Mouse (Mus musculus) embryonic stem cell, embryonic (primary cell): ENCODE data around the gene Cux1.

Source experiments
- CTCF ChIA-PET, 4 experiments: fragments of 300-600 bp in 2 of 4; fragments of 350-600 bp in 2 of 4; sonication (Branson Sonifier 250); formaldehyde crosslinking; loops; one replicate each; lab custom pipeline; 2022; ENCODE audit warnings: inconsistent platforms in 2 of 4; lab: Charles Lee
- POLR2A ChIA-PET, 4 experiments: fragments of 300-600 bp in 2 of 4; fragments of 350-600 bp in 2 of 4; sonication (Branson Sonifier 250); formaldehyde crosslinking; loops; one replicate each; lab custom pipeline; 2022; ENCODE audit warnings: antibody characterized with exemption in 4 of 4, inconsistent platforms in 1 of 4; lab: Charles Lee

Cux1 gene

DNA sequence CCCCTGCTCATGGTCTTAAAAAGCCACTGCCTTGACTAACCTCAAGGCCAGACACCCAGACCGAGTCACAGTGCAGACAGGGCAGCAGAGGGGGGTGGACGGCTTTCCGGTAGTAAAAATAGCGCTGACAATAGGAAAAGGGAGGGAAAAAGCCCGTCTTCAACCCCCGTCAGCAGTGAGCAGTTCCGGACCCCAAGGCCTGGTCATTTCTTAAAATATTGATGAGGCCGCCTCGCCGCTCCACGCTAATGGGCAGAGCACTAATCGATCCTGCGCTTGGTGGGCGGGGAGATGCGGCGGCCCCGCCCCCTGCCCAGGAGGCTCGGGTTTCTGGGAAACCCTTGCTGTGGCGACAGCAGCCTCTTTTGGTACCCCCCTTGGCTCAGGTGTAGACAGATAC lies 329.7 kb downstream of the Cux1 start:
- ChIA-PET CTCF (interaction anchor here in 2 of 4 experiments (0.6 to 1.1 kb wide), 5 partner anchors 13 to 313 kb away, joined by 3 to 6 read pairs (median 3); no protein-coding TSS in a partner anchor), POLR2A (interaction anchor here in 1 of 4 experiments (1.2 kb wide), 1 partner anchor 64 kb away, joined by 3 read pairs; no protein-coding TSS in a partner anchor)

DNA sequence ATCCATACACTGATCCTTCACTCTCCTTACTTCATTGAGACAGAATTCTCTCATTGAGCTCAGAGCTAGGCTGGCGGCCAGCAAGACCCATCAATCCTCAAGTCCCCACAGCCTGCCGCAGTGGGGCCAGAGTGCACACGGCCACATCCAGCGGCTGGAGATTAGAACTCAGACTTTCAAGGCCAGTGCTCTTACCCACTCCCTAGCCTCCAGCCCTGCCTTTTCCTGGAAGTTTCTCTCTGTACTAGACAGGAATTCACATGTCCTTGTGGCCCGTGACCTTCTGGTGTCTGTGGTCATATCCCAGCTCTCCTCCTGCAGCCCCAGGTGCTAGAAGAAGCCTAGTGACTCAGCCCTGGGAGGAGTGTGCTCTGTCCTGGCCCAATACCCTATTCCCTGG lies 330.7 kb downstream of the Cux1 start:
- ChIA-PET CTCF (interaction anchor here in 1 of 4 experiments (1.1 kb wide), 1 partner anchor 16 kb away, joined by 3 read pairs; no protein-coding TSS in a partner anchor), POLR2A (interaction anchor here in 1 of 4 experiments (0.6 to 1.2 kb wide), 2 partner anchors 63 to 483 kb away, joined by 3 read pairs; no protein-coding TSS in a partner anchor)

DNA sequence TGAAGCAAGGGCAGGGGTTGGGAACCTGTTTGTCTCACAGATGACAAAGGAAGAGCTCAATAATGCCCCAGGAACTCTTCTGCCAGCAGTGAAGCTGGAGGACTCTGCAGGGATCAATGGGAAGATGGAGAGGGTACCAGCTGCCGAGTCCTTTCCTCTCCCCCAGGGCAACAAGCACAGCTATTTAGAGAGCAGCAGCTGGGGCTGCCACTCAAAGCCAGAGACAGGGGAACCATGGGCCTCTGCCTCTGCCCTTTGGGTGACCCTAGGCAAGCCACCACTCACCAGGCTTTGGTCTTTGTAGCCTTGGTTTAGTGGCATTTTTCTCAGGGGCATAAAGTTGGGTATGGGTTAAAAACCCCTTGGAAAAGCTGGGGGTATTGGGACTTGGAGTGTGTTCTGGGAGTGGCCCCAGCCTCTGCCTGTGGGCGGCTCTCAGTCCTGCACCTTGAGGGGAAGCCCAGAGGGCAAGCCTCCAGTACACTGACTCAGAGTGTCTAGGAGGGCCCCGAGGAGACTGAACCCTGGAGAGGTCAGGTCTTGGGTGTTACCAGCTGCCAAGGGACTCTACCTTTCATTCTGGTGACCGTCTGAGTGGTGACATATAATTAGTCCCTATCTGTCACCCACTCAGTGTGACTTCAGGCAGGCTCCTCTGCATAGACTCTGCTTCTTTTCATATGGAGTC lies 336.8 kb downstream of the Cux1 start:
- POLR2A ChIA-PET: interaction anchor here in 2 of 4 experiments (0.5 to 1.8 kb wide), 3 partner anchors 14 to 315 kb away, joined by 3 to 6 read pairs (median 5); no protein-coding TSS in a partner anchor
- CTCF ChIA-PET: interaction anchor here in 1 of 4 experiments (1.4 kb wide), 1 partner anchor 20 kb away, joined by 5 read pairs; no protein-coding TSS in a partner anchor

DNA sequence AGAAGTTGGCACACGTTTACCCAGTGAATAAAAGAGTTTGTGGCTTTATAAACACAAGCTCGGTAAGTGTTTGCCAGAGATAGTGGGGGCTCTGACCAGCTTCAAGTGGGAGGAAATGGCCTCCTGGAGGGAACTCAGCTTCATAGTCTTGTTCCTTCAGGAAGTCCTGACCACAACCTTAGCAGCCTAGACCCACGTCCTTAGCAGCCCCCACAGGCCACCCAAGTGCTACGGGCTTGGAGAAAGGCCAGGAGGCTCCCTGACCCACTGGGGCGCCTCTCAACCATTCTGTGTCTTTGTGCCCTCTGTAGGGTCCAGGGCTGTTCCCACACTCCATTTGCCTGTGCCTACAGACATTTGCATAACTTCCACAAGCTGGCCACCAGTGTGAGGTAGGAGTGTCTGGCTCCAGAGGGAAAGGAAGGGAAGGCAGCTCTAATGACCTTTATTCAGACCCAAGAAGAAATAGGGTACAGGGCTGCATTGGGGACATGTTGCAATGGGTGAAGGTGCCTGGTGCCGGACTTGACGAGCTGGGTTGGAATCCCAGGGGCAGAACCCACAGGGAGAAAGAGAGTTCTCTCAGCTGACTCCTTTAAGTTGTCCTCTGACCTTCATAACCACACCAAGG lies 340.9 kb downstream of the Cux1 start:
- ChIA-PET POLR2A (no interaction called here), CTCF (interaction anchor here in 3 of 4 experiments (0.5 to 1.5 kb wide), 5 partner anchors 26 to 913 kb away, joined by 3 to 4 read pairs (median 3); no protein-coding TSS in a partner anchor)

DNA sequence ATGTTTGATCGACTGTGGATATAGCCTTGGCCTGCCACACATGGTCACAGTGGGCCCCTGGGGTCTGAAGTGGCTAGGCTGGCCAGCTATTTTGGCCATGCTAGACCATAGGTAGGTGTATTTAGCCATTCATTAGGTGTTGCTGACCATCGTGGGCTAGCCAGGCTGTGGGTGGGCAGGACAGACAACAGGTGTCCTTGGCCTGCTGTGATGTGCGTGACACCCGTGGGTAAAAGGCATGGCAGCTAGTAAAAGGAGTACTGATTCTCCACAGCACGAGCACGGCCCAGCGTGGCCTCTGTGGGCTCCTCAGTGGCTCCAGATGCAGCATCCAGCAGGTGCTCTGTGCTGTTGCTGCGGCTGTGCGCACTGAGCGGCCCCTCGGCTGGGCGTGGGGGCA lies 348.7 kb downstream of the Cux1 start:
- ChIA-PET POLR2A (interaction anchor here in 1 of 4 experiments (0.8 to 1.5 kb wide), 3 partner anchors 10 to 28 kb away, joined by 3 to 4 read pairs (median 3); partner anchors contain the start of gene Sh2b2), CTCF (interaction anchor here in 1 of 4 experiments (0.8 to 2.2 kb wide), 3 partner anchors 17 to 34 kb away, joined by 3 to 8 read pairs (median 3); no protein-coding TSS in a partner anchor)

DNA sequence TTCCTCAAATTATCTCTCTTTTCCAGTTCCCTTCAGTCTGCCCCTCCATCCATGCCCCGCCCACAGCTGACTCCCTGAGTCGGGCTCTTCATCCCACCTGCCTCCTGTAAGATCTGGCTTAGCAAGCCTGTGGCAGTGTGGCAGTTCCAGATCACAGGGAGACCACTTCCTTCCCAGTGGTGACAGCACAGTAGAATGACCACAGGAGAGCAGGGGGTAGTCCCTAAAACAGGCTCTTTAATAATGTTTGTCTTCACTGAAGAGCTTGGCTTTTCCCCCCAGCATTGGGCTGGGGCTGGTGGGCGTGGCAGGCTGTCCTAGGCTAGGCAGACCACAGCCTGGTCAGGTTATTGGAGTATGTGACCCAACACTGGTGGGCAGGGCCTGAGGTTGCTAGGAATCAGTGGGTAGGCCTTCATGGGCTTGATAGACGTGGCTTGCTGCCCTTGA lies 349.3 kb downstream of the Cux1 start:
- POLR2A ChIA-PET: interaction anchor here in 2 of 4 experiments (0.8 to 1.5 kb wide), 5 partner anchors 9 to 28 kb away, joined by 3 to 4 read pairs (median 4); partner anchors contain the start of gene Sh2b2 (in 1 of the 2)

DNA sequence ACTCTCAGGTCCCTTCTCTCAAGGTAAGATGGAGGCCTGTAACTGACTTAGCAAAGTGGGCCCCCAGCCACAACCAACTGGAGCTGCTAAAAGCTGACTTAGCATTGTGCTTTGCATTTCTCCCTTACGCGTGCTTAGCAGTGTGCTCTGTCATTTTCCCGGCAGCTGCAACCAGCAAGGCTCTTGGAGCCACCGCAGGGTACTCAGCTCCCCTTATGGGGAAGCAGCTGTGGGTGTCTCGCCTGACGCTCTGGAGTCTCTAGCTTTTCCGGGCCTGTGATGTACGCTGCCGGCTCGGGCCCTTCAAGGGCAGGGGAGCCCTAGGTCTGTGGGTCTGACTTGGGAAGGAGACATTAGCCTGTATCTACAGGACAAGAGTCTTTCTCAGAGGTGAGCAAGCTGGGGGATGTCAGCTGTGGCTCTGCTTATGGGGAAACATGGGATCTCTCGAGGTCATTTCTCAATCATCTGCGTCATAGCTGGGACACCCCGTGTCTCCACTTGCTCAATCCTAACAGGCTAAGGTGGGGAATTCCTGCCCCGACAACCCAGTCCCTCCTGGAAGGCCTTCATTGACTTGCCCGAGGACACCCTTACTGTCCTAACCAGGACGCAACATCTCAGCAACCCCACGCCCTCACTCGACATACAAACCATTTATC lies 350.2 kb downstream of the Cux1 start:
- CTCF ChIA-PET: interaction anchor here (0.5 to 2.2 kb wide), 5 partner anchors 15 to 560 kb away, joined by 4 to 14 read pairs (median 7); no protein-coding TSS in a partner anchor
- POLR2A ChIA-PET: interaction anchor here in 3 of 4 experiments (0.5 to 1.6 kb wide), 7 partner anchors 16 to 36 kb away, joined by 3 to 5 read pairs (median 4); partner anchors contain the start of genes Prkrip1 (in 1 of the 3) and Sh2b2 (in 1 of the 3)

More for the DNA sequence above, 349.3 kb downstream of the Cux1 start:
- CTCF ChIA-PET: interaction anchor here in 3 of 4 experiments (0.5 to 2.2 kb wide), 5 partner anchors 15 to 35 kb away, joined by 3 to 8 read pairs (median 4); no protein-coding TSS in a partner anchor

DNA sequence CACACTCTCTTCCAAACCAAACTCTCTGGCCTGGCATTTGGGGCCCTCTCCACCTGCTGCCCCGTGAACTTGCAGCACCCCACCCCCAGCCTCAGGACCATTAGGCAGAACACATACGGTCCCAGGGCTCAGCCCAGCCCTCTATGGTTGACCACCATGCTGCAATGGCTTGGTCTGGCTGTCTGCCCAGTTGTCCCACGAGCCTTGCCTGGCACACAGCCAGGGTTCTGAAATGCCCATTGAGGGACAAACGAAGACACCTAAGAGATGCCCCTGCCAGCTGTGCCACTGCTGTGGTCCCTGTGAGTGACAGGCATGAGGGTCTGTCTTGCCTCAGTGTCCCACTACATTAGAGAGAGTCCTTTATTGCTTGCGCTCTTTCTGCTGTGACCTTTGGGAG lies 351.3 kb downstream of the Cux1 start:
- ChIA-PET CTCF (interaction anchor here (0.6 to 1.7 kb wide), 9 partner anchors 15 to 628 kb away, joined by 3 to 6 read pairs (median 4); no protein-coding TSS in a partner anchor), POLR2A (interaction anchor here in 1 of 4 experiments (1.1 to 1.6 kb wide), 2 partner anchors 17 to 37 kb away, joined by 4 read pairs; partner anchors contain the start of gene Prkrip1)

DNA sequence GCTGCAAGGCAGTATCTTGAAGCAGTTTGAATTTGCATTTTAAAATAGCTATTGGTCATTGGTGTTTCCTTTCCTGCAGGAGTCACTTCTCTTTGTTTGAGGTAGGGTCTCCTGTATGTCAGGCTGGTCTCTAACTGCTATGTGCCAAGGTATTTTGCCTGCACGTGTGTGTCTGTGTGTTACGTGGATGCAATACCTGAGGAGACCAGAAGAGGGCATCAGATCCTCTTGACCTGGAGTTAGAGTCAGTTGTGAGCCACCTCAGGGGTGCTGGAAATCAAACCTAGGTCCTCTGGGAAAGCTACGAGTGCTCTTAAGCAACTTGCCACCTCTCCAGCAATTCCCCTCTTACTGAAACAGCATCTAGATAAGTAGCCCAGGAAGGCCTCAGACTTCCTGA lies 352.1 kb downstream of the Cux1 start:
- ChIA-PET CTCF (interaction anchor here in 2 of 4 experiments (0.6 to 1.7 kb wide), 6 partner anchors 15 to 487 kb away, joined by 3 to 11 read pairs (median 4); no protein-coding TSS in a partner anchor), POLR2A (interaction anchor here in 1 of 4 experiments (0.7 to 1.3 kb wide), 5 partner anchors 23 to 1540 kb away, joined by 3 to 4 read pairs (median 3); no protein-coding TSS in a partner anchor)

DNA sequence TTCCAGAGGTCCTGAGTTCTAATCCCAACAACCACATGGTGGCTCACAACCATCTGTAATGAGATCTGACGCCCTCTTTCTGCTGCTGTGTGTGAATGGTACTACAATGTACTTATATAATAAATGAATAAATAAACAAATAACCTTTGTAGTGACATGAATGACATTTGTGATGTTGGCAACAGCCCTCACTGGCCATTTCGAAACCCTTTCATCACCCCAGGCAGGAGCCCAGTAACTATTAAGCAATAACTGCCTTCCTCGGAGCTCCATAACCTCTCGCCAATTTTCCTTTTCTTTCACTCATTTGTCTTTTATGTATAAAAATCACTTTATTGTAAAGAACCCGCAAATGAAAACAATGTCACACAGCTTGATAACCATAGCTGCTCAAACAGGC lies 353.6 kb downstream of the Cux1 start:
- ChIA-PET CTCF (interaction anchor here in 1 of 4 experiments (1.0 kb wide), 1 partner anchor 39 kb away, joined by 3 read pairs; no protein-coding TSS in a partner anchor), POLR2A (no interaction called here)

DNA sequence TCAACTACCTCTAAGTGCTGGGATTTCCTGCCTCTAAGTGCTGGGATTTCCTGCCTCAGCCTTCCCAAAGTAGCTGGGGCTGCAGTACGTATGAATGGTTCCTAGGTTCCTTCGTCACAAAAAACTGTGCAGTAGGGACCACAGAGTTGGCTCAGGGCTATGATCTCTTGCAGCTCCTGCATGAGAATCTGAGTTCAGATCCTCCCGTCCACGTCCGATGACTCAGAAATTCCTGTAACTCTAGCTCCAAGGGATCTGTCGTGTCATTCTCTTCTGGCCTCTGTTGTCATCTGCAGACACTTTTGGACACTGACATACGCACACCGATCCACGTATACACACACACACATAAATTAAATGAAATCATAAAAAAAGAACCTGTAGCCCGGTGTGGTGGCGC lies 354.6 kb downstream of the Cux1 start:
- POLR2A ChIA-PET: interaction anchor here in 1 of 4 experiments (0.6 kb wide), 1 partner anchor 118 kb away, joined by 4 read pairs; no protein-coding TSS in a partner anchor
- CTCF ChIA-PET: interaction anchor here in 1 of 4 experiments (0.9 kb wide), 1 partner anchor 40 kb away, joined by 4 read pairs; no protein-coding TSS in a partner anchor

DNA sequence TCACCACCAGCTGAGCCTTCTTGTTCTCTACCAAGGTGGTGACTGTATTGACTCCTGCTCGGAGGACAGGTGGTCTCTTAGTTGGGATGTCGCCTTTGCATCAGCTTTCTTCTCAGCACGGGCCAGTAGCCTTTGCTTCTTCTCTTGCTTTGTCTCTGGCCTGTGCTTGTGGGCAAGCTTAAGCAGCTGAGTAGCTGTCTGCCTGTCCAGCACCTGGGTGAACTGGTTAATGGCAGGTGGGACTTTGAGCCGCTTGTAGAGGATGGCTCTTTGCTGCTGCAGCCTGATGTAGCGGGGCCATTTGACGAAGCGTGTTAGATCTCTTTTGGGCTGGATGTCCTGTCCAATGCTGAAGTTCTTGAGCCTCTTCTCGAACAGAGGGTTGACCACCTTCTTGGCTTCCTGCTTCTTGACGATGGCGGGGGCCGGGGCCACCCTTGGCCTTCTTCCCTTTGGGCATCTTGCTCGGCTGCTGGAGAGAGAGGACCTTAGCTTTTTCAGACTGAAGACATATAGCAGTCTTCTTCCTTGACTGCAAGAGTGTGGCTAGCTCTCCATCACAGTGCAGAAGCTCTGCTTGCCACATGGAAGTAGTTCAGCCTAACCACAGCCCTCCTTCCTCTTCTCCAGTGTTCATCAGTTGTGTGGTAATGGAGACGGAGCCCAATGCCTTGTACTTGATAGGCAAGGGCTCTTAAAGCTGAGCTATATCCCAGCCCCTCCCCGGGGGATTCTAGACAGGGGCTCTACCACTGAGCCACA lies 355.8 kb downstream of the Cux1 start:
- CTCF ChIA-PET: interaction anchor here in 3 of 4 experiments (0.6 to 1.5 kb wide), 4 partner anchors 10 to 41 kb away, joined by 3 to 4 read pairs (median 3); no protein-coding TSS in a partner anchor
- POLR2A ChIA-PET: interaction anchor here in 1 of 4 experiments (0.7 to 2.2 kb wide), 4 partner anchors 9 to 43 kb away, joined by 3 to 7 read pairs (median 3); partner anchors contain the start of gene Prkrip1

DNA sequence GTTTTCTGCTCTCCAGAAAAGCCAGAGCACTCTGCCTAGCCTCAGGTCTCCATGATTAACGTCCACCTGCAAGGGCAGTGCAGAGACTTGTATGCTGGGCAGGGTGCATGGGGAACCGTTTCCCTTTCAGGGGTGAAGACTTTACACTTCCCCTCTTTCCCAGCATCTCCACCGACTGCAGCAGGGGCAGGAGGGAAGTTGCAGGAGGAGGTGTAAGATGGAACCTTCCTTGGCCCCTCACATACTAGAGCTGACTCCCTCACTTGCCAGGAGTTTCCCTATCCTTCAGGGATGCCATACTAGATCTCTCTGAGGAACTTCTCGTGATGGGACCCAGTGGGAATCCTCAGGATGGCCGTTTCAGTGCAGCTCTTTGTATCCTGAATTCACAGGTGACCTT lies 356.7 kb downstream of the Cux1 start:
- CTCF ChIA-PET: interaction anchor here in 2 of 4 experiments (0.6 to 1.5 kb wide), 4 partner anchors 9 to 573 kb away, joined by 3 to 4 read pairs (median 3); no protein-coding TSS in a partner anchor
- POLR2A ChIA-PET: interaction anchor here in 2 of 4 experiments (0.6 to 2.2 kb wide), 2 partner anchors 11 to 12 kb away, joined by 3 to 7 read pairs; partner anchors contain the start of gene Prkrip1 (in 1 of the 2)

DNA sequence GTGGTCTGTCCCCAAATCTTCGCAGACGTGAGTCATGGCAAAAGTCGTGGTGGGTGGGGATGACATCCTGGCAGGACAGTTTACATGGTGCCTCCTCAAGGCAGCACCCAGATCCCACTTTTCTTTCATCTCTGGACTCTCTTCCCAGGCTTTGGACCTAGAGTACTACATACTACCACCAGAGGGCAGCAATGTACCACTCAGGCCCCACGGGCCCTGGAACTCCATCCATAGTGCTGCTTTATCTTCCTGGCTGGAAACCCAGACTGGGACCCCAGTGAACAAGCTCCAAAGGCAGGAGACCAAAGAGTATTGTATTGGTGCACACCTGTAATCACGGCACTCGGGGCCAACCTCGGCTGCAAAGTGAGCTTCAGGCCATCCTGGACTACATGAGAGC lies 365.5 kb downstream of the Cux1 start:
- ChIA-PET POLR2A (interaction anchor here in 3 of 4 experiments (0.6 to 1.2 kb wide), 5 partner anchors 10 to 291 kb away, joined by 3 to 4 read pairs (median 3); no protein-coding TSS in a partner anchor), CTCF (interaction anchor here (0.6 to 3.0 kb wide), 16 partner anchors 8 to 513 kb away, joined by 3 to 34 read pairs (median 4); no protein-coding TSS in a partner anchor)

DNA sequence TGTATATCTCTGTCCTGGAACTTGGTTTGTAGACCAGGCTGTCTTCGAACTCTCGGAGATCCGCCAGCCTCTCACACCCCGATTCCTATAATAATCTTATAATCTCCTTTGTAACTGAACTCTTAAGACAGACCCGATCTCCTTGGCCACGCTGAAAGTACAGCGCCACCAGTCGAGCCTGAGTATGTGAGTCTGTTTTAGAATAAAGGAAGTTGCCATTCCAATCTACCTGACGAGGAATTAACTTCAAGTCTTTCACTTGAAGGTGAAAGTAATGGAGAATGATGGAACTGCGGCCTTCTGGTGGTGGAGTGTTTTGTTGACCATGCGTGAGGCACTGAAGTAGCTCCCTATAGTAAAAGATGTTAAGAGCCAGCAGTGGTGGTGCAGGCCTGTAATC lies 367.8 kb downstream of the Cux1 start:
- POLR2A ChIA-PET: interaction anchor here (0.6 to 3.4 kb wide), 31 partner anchors 9 to 625 kb away, joined by 3 to 15 read pairs (median 4); partner anchors contain the start of genes Dtx2 (in 1 of the 4), Hspb1 (in 1 of the 4), Mdh2 (in 1 of the 4) and Orai2 (in 1 of the 4)
- CTCF ChIA-PET: interaction anchor here (0.6 to 3.9 kb wide), 13 partner anchors 10 to 205 kb away, joined by 3 to 48 read pairs (median 6); partner anchors contain the start of genes Dtx2 (in 1 of the 4) and Polr2j (in 1 of the 4)
